Mouse (Mus musculus) liver, postnatal 0 days (tissue): ENCODE measurements at regions not wholly inside any gene's neighbourhood (a gene's known extent, or its start where the extent isn't known, plus 50 kb on each side); places are given as distances from the start of the nearest gene placed in this dataset.

Source experiments
- CTCF ChIP-seq: sonication (generic); IDR thresholded peaks from 2 replicates; pipeline ENCODE4 v1.5.1; 2016; ENCODE audit warnings: antibody characterized with exemption, low read depth
- EP300 ChIP-seq: IDR thresholded peaks from 2 replicates; pipeline ENCODE4 v1.6.1; 2016; ENCODE audit warnings: antibody characterized with exemption, low read depth, mild to moderate bottlenecking

GRCm38 (mm10) chr13:97847561-97847960, 87.1 kb upstream of the Gm10260 start:
- TF ChIP-seq EP300 (no peak), CTCF (no peak)
